In genomic region chr6:48600594-48600993, GRCm38 (mm10) we compare ENCODE assay signal across 16 mouse cellular contexts. TPM values are rescaled to one million over a fixed set of nuclear protein-coding genes. Genes with fewer than 3 reads are reported as not detected.
DNase-seq lines count a peak whose midpoint lies in the region; ATAC-seq lines count a peak whose summit lies in the region.
"Had no signal": no experiment of that assay in that cellular context is flagged by ENCODE, and none has a peak within 500 bp of the region (broad histone marks: within the 10 kb centered on the region; RNA-seq: fewer than 3 reads in every experiment).

No protein-coding gene starts in this region.

- no peak for DNase-seq in kidney, postnatal 14 days
- no peak for DNase-seq in midbrain, embryonic 14.5 days
- DNase-seq in thymus, postnatal 36 days: no peak
- DNase-seq in cerebellum, adult 11-12 months: no peak
- DNase-seq in right cerebral cortex, postnatal 25 days: no peak
- DNase-seq: cerebellum, adult 9-11 months; kidney, adult 11 months; thymus, adult 18-20 months had no signal

- H3K9me3 ChIP-seq in kidney, embryonic 15.5 days (replicated peaks): peaks cover 26% of the 10 kb centered on the region
- H3K9me3 ChIP-seq in forebrain, embryonic 15.5 days: peaks cover 9% of the 10 kb centered on the region; the same call in 1 of the 2 replicates
- H3K9me3 ChIP-seq in hindbrain, embryonic 13.5 days: peaks cover 20% of the 10 kb centered on the region
- H3K9me3 ChIP-seq in midbrain, embryonic 14.5 days (ENCODE audit: control insufficient read depth, low read length): peaks cover 18% of the 10 kb centered on the region

- ATAC-seq in kidney, embryonic 15.5 days (replicated peaks; ENCODE audit: low FRiP score): no peak
- ATAC-seq in forebrain, embryonic 15.5 days (replicated peaks): no peak
- no peak for ATAC-seq in hindbrain, embryonic 13.5 days (ENCODE audit: low FRiP score)
- no peak for ATAC-seq in midbrain, embryonic 14.5 days (ENCODE audit: low FRiP score, low TSS enrichment)

- no peak overlapping the region for H3K4me3 ChIP-seq in kidney, embryonic 15.5 days (replicated peaks)
- no peak overlapping the region for H3K4me3 ChIP-seq in forebrain, embryonic 15.5 days
- H3K4me3 ChIP-seq in hindbrain, embryonic 13.5 days: no peak overlapping the region
- no peak overlapping the region for H3K4me3 ChIP-seq in midbrain, embryonic 14.5 days (replicated peaks; ENCODE audit: low read depth, low read length)

- WGBS in kidney, embryonic 15.5 days: 90% methylated on average over 1 of the region's 1 CpGs
- WGBS in forebrain, embryonic 15.5 days: 92% methylated on average over 1 of the region's 1 CpGs
- WGBS in hindbrain, embryonic 13.5 days: 86% methylated on average over 1 of the region's 1 CpGs
- WGBS in midbrain, embryonic 14.5 days: 97% methylated on average over 1 of the region's 1 CpGs

- peak overlapping the region; percentile 91 for H3K27ac ChIP-seq in kidney, embryonic 15.5 days
- peak overlapping the region; percentile 90; the same call in 1 of the 2 replicates for H3K27ac ChIP-seq in forebrain, embryonic 15.5 days (replicated peaks)
- H3K27ac ChIP-seq in hindbrain, embryonic 13.5 days: peak overlapping the region; percentile 94
- peak overlapping the region; percentile 92 for H3K27ac ChIP-seq in midbrain, embryonic 14.5 days (replicated peaks; ENCODE audit: low read depth, low read length)

- no peak overlapping the region for H3K4me2 ChIP-seq in kidney, embryonic 15.5 days
- no peak overlapping the region for H3K4me2 ChIP-seq in forebrain, embryonic 15.5 days (replicated peaks)
- no peak overlapping the region for H3K4me2 ChIP-seq in hindbrain, embryonic 13.5 days
- H3K4me2 ChIP-seq in midbrain, embryonic 14.5 days (ENCODE audit: low read length): no peak overlapping the region

- no peaks in the 10 kb centered on the region for H3K27me3 ChIP-seq in kidney, embryonic 15.5 days
- H3K27me3 ChIP-seq in forebrain, embryonic 15.5 days: no peaks in the 10 kb centered on the region
- H3K27me3 ChIP-seq in hindbrain, embryonic 13.5 days: no peaks in the 10 kb centered on the region
- no peaks in the 10 kb centered on the region for H3K27me3 ChIP-seq in midbrain, embryonic 14.5 days (ENCODE audit: control insufficient read depth, insufficient read depth, low read length)
- H3K27me3 ChIP-seq: Patski had no signal

- peaks cover 18% of the 10 kb centered on the region for H3K4me1 ChIP-seq in kidney, embryonic 15.5 days
- H3K4me1 ChIP-seq in forebrain, embryonic 15.5 days: peaks cover 19% of the 10 kb centered on the region
- peaks cover 22% of the 10 kb centered on the region for H3K4me1 ChIP-seq in hindbrain, embryonic 13.5 days (replicated peaks)
- H3K4me1 ChIP-seq in midbrain, embryonic 14.5 days (ENCODE audit: control insufficient read depth, insufficient read depth, low read length): peaks cover 15% of the 10 kb centered on the region

- H3K36me3 ChIP-seq in kidney, embryonic 15.5 days: peaks cover 57% of the 10 kb centered on the region
- peaks cover 42% of the 10 kb centered on the region for H3K36me3 ChIP-seq in forebrain, embryonic 15.5 days
- H3K36me3 ChIP-seq in hindbrain, embryonic 13.5 days: peaks cover 52% of the 10 kb centered on the region
- peaks cover 47% of the 10 kb centered on the region for H3K36me3 ChIP-seq in midbrain, embryonic 14.5 days (ENCODE audit: control insufficient read depth, insufficient read depth, low read length)

- no peak overlapping the region for H3K9ac ChIP-seq in kidney, embryonic 15.5 days
- no peak overlapping the region for H3K9ac ChIP-seq in forebrain, embryonic 15.5 days (replicated peaks)
- H3K9ac ChIP-seq in hindbrain, embryonic 13.5 days: no peak overlapping the region
- no peak overlapping the region; the same call in 1 of the 2 replicates for H3K9ac ChIP-seq in midbrain, embryonic 14.5 days (replicated peaks; ENCODE audit: low read length)

RNA-seq across cellular contexts. Expression of gene Zfp775, which starts 1.3 kb away (rescaled TPM):
- polyA plus RNA-seq in kidney, embryonic 15.5 days (2015; fragmentation: Nextera tagmentation; extraction: Ambion mirVana): 7.0 and 7.9 TPM in 2 replicates
- 15.8 and 20.5 TPM in 2 replicates for polyA plus RNA-seq in forebrain, embryonic 15.5 days (2015; fragmentation: Nextera tagmentation; extraction: Ambion mirVana)
- polyA plus RNA-seq in hindbrain, embryonic 13.5 days (2015; fragmentation: Nextera tagmentation; extraction: Ambion mirVana): 14.7 and 15.0 TPM in 2 replicates
- 14.6 and 17.5 TPM in 2 replicates for polyA plus RNA-seq in midbrain, embryonic 14.5 days (2014; fragmentation: Nextera tagmentation; extraction: Ambion mirVana)

RNA-seq across cellular contexts. Expression of gene Gm44965, which starts 6.9 kb away (rescaled TPM):
- not detected in 2 replicates for polyA plus RNA-seq in kidney, embryonic 15.5 days (2015; fragmentation: Nextera tagmentation; extraction: Ambion mirVana)
- not detected in 2 replicates for polyA plus RNA-seq in forebrain, embryonic 15.5 days (2015; fragmentation: Nextera tagmentation; extraction: Ambion mirVana)
- polyA plus RNA-seq in hindbrain, embryonic 13.5 days (2015; fragmentation: Nextera tagmentation; extraction: Ambion mirVana): not detected in 2 replicates
- polyA plus RNA-seq in midbrain, embryonic 14.5 days (2014; fragmentation: Nextera tagmentation; extraction: Ambion mirVana): 0.94 TPM in 1 of 2 replicates, not detected in the other
- polyA plus RNA-seq: brain, embryonic 14.5 days; embryonic facial prominence, embryonic 11.5 days; heart, postnatal 0 days; lung, embryonic 16.5 days had no signal

RNA-seq across cellular contexts. Expression of gene Repin1, which starts 6.9 kb away (rescaled TPM):
- 43.8 and 47.3 TPM in 2 replicates for polyA plus RNA-seq in kidney, embryonic 15.5 days (2015; fragmentation: Nextera tagmentation; extraction: Ambion mirVana)
- 34.9 and 35.8 TPM in 2 replicates for polyA plus RNA-seq in forebrain, embryonic 15.5 days (2015; fragmentation: Nextera tagmentation; extraction: Ambion mirVana)
- polyA plus RNA-seq in hindbrain, embryonic 13.5 days (2015; fragmentation: Nextera tagmentation; extraction: Ambion mirVana): 39.3 and 41.8 TPM in 2 replicates
- polyA plus RNA-seq in midbrain, embryonic 14.5 days (2014; fragmentation: Nextera tagmentation; extraction: Ambion mirVana): 44.3 and 47.0 TPM in 2 replicates

RNA-seq across cellular contexts. Expression of gene Gm45021, which starts 11.2 kb away (rescaled TPM):
- not detected in 2 replicates for polyA plus RNA-seq in kidney, embryonic 15.5 days (2015; fragmentation: Nextera tagmentation; extraction: Ambion mirVana)
- not detected in 2 replicates for polyA plus RNA-seq in forebrain, embryonic 15.5 days (2015; fragmentation: Nextera tagmentation; extraction: Ambion mirVana)
- polyA plus RNA-seq in hindbrain, embryonic 13.5 days (2015; fragmentation: Nextera tagmentation; extraction: Ambion mirVana): 0.56 TPM in 1 of 2 replicates, not detected in the other
- not detected in 2 replicates for polyA plus RNA-seq in midbrain, embryonic 14.5 days (2014; fragmentation: Nextera tagmentation; extraction: Ambion mirVana)
- polyA plus RNA-seq: brain, embryonic 14.5 days; embryonic facial prominence, embryonic 11.5 days; heart, postnatal 0 days; lung, embryonic 16.5 days; Patski had no signal

RNA-seq across cellular contexts. Expression of gene AI854703, which starts 26.0 kb away (rescaled TPM):
- polyA plus RNA-seq in kidney, embryonic 15.5 days (2015; fragmentation: Nextera tagmentation; extraction: Ambion mirVana): 3.0 and 3.1 TPM in 2 replicates
- polyA plus RNA-seq in forebrain, embryonic 15.5 days (2015; fragmentation: Nextera tagmentation; extraction: Ambion mirVana): 10.1 and 11.2 TPM in 2 replicates
- 13.1 and 13.2 TPM in 2 replicates for polyA plus RNA-seq in hindbrain, embryonic 13.5 days (2015; fragmentation: Nextera tagmentation; extraction: Ambion mirVana)
- polyA plus RNA-seq in midbrain, embryonic 14.5 days (2014; fragmentation: Nextera tagmentation; extraction: Ambion mirVana): 14.2 and 17.8 TPM in 2 replicates
